Mouse (Mus musculus) cerebral cortex, adult 2 months (tissue): ENCODE results near the gene Itgav.

ENCODE experiments used
- WGBS: fragments of 180-500 bp; shearing (Covaris S2); methylation state at CpG from one replicate; pipeline ENCODE4 v1.1.7; 2018; 5-methylcytosine and 5-hydroxymethylcytosine counted together

Itgav gene

GRCm38 (mm10) chr2:83745257-83745656 lies 21.1 kb downstream of the Itgav start:
- 84% methylated on average over 6 of the region's 6 CpGs for WGBS

GRCm38 (mm10) chr2:83748581-83749118 lies 24.5 kb downstream of the Itgav start:
- WGBS, result 94% methylated on average over 10 of the region's 10 CpGs

- WGBS, result 88% methylated on average over 5 of the region's 5 CpGs
Measured at GRCm38 (mm10) chr2:83753008-83753407, 28.8 kb downstream of the Itgav start.

- WGBS, result 76% methylated on average over 5 of the region's 5 CpGs
Measured at GRCm38 (mm10) chr2:83754306-83754837, 30.2 kb downstream of the Itgav start.

- 71% methylated on average over 7 of the region's 7 CpGs for WGBS
Measured at GRCm38 (mm10) chr2:83758606-83759215, 34.5 kb downstream of the Itgav start.

GRCm38 (mm10) chr2:83759216-83759648 lies 35.0 kb downstream of the Itgav start:
- WGBS, result 61% methylated on average over 11 of the region's 11 CpGs

GRCm38 (mm10) chr2:83759667-83760066 lies 35.5 kb downstream of the Itgav start:
- WGBS, result 74% methylated on average over 5 of the region's 5 CpGs

GRCm38 (mm10) chr2:83760112-83760511 lies 35.9 kb downstream of the Itgav start:
- WGBS, result 49% methylated on average over 1 of the region's 1 CpGs

- 41% methylated on average over 2 of the region's 2 CpGs for WGBS
Measured at GRCm38 (mm10) chr2:83761506-83761905, 37.3 kb downstream of the Itgav start.

GRCm38 (mm10) chr2:83762106-83762855 lies 38.1 kb downstream of the Itgav start:
- WGBS, result 69% methylated on average over 7 of the region's 7 CpGs

- WGBS, result 70% methylated on average over 6 of the region's 6 CpGs
Measured at GRCm38 (mm10) chr2:83766058-83766457, 41.9 kb downstream of the Itgav start.

GRCm38 (mm10) chr2:83766878-83767277 lies 42.7 kb downstream of the Itgav start:
- WGBS, result 86% methylated on average over 1 of the region's 1 CpGs

- WGBS, result 91% methylated on average over 4 of the region's 4 CpGs
Measured at GRCm38 (mm10) chr2:83768311-83769047, 44.3 kb downstream of the Itgav start.

GRCm38 (mm10) chr2:83771155-83771812 lies 47.1 kb downstream of the Itgav start:
- WGBS, result 46% methylated on average over 7 of the region's 7 CpGs

GRCm38 (mm10) chr2:83791330-83792073 lies 67.3 kb downstream of the Itgav start:
- 68% methylated on average over 20 of the region's 20 CpGs for WGBS

GRCm38 (mm10) chr2:83792102-83792501 lies 67.9 kb downstream of the Itgav start:
- 71% methylated on average over 4 of the region's 4 CpGs for WGBS

GRCm38 (mm10) chr2:83795766-83796165 lies 71.6 kb downstream of the Itgav start:
- 75% methylated on average over 4 of the region's 4 CpGs for WGBS

GRCm38 (mm10) chr2:83797902-83798497 lies 73.8 kb downstream of the Itgav start:
- 61% methylated on average over 9 of the region's 9 CpGs for WGBS

- under 1% methylated on average over 63 of the region's 63 CpGs for WGBS
Measured at GRCm38 (mm10) chr2:83812483-83813272, 88.5 kb downstream of the Itgav start, which contains the start of gene Fam171b. Gene Fam171b, plus strand, starts transcription at chr2:83812636.
